Mouse (Mus musculus): ENCODE data around the gene Krtap13. TPM values are rescaled to one million over a fixed set of nuclear protein-coding genes. Genes with fewer than 3 reads are reported as not detected.

The Krtap13 gene
- not detected for polyA plus RNA-seq (2017; shearing (Covaris generic))

DNA sequence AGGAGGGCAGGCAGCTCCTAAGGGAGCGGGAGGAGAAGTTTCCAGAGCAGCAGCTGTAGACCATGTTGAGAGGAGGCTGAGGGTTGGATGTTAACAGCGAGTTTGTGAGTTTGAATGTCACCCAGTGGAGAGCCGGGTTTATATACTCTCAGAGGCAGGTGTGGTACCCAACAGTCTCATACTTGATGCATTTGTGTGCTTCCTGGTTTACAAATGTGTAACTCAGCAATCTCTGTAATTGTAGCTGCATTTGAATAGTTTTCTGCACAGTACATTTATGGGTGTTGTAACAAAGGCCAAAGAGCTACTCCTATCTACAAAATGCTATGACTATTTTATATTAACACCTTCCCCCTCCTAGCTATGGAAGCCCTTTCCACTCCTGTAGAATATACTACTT is at the start of gene Krtap13:
TSS of gene Krtap13 (minus strand) at position 101 of the 400 bp plus-strand sequence.

DNA sequence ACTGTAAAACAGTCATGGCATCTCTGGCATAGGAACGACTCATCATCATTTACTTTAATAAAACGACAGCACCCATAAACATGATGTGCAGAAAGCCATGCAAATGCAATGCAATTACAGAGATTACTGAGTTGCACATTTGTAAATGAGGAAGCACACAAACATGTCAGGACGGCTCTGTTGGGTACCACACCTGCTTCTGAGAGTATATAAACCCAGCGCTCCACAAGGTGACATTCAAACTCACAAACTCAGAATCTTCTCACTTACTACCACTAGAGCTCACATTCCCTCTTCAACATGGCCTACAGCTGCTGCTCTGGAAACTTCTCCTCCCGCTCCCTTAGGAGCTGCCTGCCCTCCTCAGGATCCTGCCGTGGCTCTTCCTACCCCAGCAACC is 26.2 kb upstream of the Krtap13 start, which contains the start of gene Gm5965:
TSS of gene Gm5965 (plus strand) at position 301 of the 400 bp plus-strand sequence.

DNA sequence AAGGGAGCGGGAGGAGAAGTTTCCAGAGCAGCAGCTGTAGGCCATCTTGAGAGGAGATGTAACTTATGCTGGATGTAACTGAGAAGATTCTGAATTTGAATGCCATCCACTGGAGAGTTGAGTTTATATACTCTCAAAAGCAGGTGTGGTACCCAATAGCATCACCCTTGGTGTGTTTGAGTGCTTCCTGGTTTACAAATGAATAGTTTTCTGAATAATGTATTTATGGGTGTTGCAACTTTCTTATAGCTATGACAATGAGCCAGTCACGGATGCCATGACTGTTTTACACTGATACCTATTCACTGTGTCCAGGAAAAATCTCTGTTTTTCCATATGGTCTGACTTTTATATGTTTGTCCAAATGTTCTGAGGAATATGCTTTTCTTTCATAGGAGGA is 22.7 kb upstream of the Krtap13 start, which contains the start of gene 2310057N15Rik:
TSS of gene 2310057N15Rik (minus strand) at position 101 of the 400 bp plus-strand sequence.

DNA sequence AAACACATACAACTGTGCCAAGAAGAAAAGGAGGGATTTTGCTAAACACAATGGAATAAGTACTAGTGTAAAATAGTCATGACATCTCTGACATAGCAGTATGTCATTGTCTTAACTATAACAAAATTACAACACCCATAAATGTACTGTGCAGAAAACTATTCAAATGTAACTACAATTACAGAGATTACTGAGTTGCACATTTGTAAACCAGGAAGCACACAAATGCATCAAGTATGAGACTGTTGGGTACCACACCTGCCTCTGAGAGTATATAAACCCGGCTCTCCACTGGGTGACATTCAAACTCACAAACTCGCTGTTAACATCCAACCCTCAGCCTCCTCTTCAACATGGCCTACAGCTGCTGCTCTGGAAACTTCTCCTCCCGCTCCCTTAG is 7.1 kb upstream of the Krtap13 start, which contains the start of gene 2310034C09Rik:
TSS of gene 2310034C09Rik (plus strand) at position 301 of the 400 bp plus-strand sequence.

DNA sequence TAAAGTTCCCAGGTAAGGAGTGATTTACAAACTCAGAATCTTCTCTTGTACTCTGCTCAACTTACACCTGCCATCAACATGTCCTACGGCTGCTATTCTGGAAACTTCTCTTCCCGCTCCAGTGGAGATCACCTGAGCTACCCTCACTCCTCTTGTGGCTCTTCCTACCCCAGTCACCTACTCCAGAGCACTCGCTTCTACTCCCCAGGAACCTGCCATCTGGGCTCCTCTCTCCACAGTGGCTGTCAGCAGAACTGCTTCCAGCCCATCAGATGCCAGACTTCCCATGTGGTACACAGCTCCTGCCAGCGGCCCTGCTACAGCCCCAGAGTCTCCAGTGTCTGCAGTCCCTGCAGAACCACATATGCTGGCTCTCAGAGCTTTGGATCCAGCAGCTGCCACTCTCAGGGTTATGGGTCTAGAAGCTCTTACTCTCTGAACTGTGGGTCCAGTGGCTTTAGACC is 22.6 kb downstream of the Krtap13 start, which contains the start of gene Krtap13-1:
TSS of gene Krtap13-1 (plus strand) at position 51 of the 464 bp plus-strand sequence.

DNA sequence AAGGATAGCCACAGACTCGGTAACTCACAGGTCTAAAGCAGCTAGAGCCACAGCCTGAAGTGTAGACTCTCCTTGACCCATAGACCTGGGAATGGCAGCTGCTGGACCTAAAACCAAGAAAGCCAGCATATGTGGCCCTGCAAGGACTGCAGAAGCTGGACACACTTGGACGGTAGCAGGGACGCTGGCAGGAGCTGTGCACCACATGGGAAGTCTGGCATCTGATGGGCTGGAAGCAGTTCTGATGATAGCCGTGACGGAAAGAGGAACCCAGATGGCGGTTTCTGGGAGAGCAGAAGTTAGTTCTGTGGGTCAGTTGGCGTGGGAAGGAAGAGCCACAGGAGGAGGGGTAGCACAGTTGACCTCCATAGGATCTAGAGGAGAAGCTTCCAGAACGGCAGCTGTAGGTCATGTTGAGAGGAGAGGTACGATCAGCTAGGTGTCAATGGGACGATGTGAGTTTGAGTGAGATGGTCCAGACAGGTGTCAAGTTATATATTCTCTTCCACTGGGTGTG is 43.9 kb downstream of the Krtap13 start, which contains the start of gene 2310061N02Rik:
TSS of gene 2310061N02Rik (minus strand) at position 467 of the 517 bp plus-strand sequence.

Other genes starting within 250 kb of the Krtap13 start
- gene Cldn17, start 244.7 kb downstream of the Krtap13 start, polyA plus RNA-seq (2017; shearing (Covaris generic)) = not detected
- under 1 TPM in 1 of 2 experiments, not detected in 1; 0.51 TPM for gene Cldn8, start 188.5 kb downstream of the Krtap13 start, polyA plus RNA-seq (2017; shearing (Covaris generic))
- gene Krtap24-1, start 139.4 kb downstream of the Krtap13 start, polyA plus RNA-seq (2017; shearing (Covaris generic)) = not detected
- gene 2310079G19Rik, start 124.0 kb downstream of the Krtap13 start, polyA plus RNA-seq (2017; shearing (Covaris generic)) = not detected
- under 1 TPM in 1 of 2 experiments, not detected in 1; 0.29 TPM for gene Krtap26-1, start 103.8 kb downstream of the Krtap13 start, polyA plus RNA-seq (2017; shearing (Covaris generic))
- gene Krtap27-1, start 80.0 kb downstream of the Krtap13 start, polyA plus RNA-seq (2017; shearing (Covaris generic)) = not detected
- gene 2310061N02Rik, start 43.7 kb downstream of the Krtap13 start, polyA plus RNA-seq (2017; shearing (Covaris generic)) = not detected
- gene Krtap13-1, start 22.8 kb downstream of the Krtap13 start, polyA plus RNA-seq (2017; shearing (Covaris generic)) = under 1 TPM in 1 of 2 experiments, not detected in 1; 0.51 TPM
- not detected for gene 2310034C09Rik, start 7.2 kb upstream of the Krtap13 start, polyA plus RNA-seq (2017; shearing (Covaris generic))
- gene 2310057N15Rik, start 22.6 kb upstream of the Krtap13 start, polyA plus RNA-seq (2017; shearing (Covaris generic)) = not detected
- not detected for gene Gm5965, start 26.3 kb upstream of the Krtap13 start, polyA plus RNA-seq (2017; shearing (Covaris generic))
- gene Gm20741, start 60.6 kb upstream of the Krtap13 start, polyA plus RNA-seq (2017; shearing (Covaris generic)) = not detected
- gene Krtap15, start 68.6 kb upstream of the Krtap13 start, polyA plus RNA-seq (2017; shearing (Covaris generic)) = not detected
- gene Krtap14, start 74.5 kb upstream of the Krtap13 start, polyA plus RNA-seq (2017; shearing (Covaris generic)) = not detected
- gene Krtap19-1, start 117.8 kb upstream of the Krtap13 start, polyA plus RNA-seq (2017; shearing (Covaris generic)) = 1 to 10 TPM in 1 of 2 experiments, not detected in 1; 1.2 TPM
- gene Krtap19-2, start 122.6 kb upstream of the Krtap13 start, polyA plus RNA-seq (2017; shearing (Covaris generic)) = not detected
- under 1 TPM in 1 of 2 experiments, not detected in 1; 0.31 TPM for gene Krtap19-3, start 126.4 kb upstream of the Krtap13 start, polyA plus RNA-seq (2017; shearing (Covaris generic))
- gene Krtap19-4, start 133.5 kb upstream of the Krtap13 start, polyA plus RNA-seq (2017; shearing (Covaris generic)) = not detected
- not detected for gene Krtap19-5, start 144.8 kb upstream of the Krtap13 start, polyA plus RNA-seq (2017; shearing (Covaris generic))
- not detected for gene Krtap19-9b, start 180.6 kb upstream of the Krtap13 start, polyA plus RNA-seq (2017; shearing (Covaris generic))
- gene Krtap16-3, start 211.2 kb upstream of the Krtap13 start, polyA plus RNA-seq (2017; shearing (Covaris generic)) = 1 to 10 TPM in 1 of 2 experiments, not detected in 1; 1.1 TPM